ENCODE assay signal across 8 mouse cellular contexts in genomic region chr4:141723673-141724068, GRCm38 (mm10). TPM values are rescaled to one million over a fixed set of nuclear protein-coding genes. Genes with fewer than 3 reads are reported as not detected.
DNase-seq lines count a peak whose midpoint lies in the region; ATAC-seq and TF ChIP-seq lines count a peak whose summit lies in the region.

No protein-coding gene starts in this region.

- WGBS in intestine, postnatal 0 days, result 10% methylated on average over 13 of the region's 13 CpGs
- WGBS in olfactory bulb, adult 2 months, result 2% methylated on average over 13 of the region's 13 CpGs

- no peak for TF ChIP-seq CTCF in gastrocnemius, adult 2 months (IDR thresholded peaks at IDR 0.05)
- no peak for TF ChIP-seq CTCF in testis, adult 2 months (IDR thresholded peaks at IDR 0.05; ENCODE audit: control insufficient read depth, insufficient read depth, insufficient replicate concordance, low read depth, low read length)
- no peak for TF ChIP-seq CTCF in intestine, postnatal 0 days (IDR thresholded peaks at IDR 0.05; ENCODE audit: low read depth)
- no peak for TF ChIP-seq CTCF in olfactory bulb, adult 2 months (IDR thresholded peaks at IDR 0.05; ENCODE audit: insufficient read depth, low read depth, low read length)

- no peaks in the 10 kb centered on the region for H3K36me3 ChIP-seq in testis, adult 2 months (ENCODE audit: control insufficient read depth, insufficient read depth, low read length)
- 0 out of 2 replicates have a peak, but pooled peaks cover 8% of the 10 kb centered on the region for H3K36me3 ChIP-seq in intestine, postnatal 0 days (ENCODE audit: control insufficient read depth, insufficient read depth)

- peak overlapping the region; percentile 94 for H3K9ac ChIP-seq in intestine, postnatal 0 days (ENCODE audit: low read depth, low read length)

- H3K4me1 ChIP-seq in testis, adult 2 months (ENCODE audit: control insufficient read depth, insufficient read depth, low read length), result peaks cover 5% of the 10 kb centered on the region
- H3K4me1 ChIP-seq in intestine, postnatal 0 days (replicated peaks; ENCODE audit: control insufficient read depth, insufficient read depth, low read length), result no peaks in the 10 kb centered on the region
- H3K4me1 ChIP-seq in olfactory bulb, adult 2 months (ENCODE audit: control insufficient read depth, insufficient read depth, low read length), result peaks cover 4% of the 10 kb centered on the region; the same call in 1 of the 2 replicates

- H3K9me3 ChIP-seq in intestine, postnatal 0 days (ENCODE audit: control insufficient read depth), result no peaks in the 10 kb centered on the region

- peak overlapping the region; percentile 98 for H3K27ac ChIP-seq in gastrocnemius, adult 2 months
- no peak overlapping the region for H3K27ac ChIP-seq in testis, adult 2 months (ENCODE audit: control insufficient read depth, insufficient read depth, low read depth, low read length)
- H3K27ac ChIP-seq in intestine, postnatal 0 days (ENCODE audit: low read depth, low read length), result no peak overlapping the region
- H3K27ac ChIP-seq in olfactory bulb, adult 2 months (ENCODE audit: insufficient read depth, low read depth, low read length), result peak overlapping the region; percentile 5; the same call in 1 of the 2 replicates

- TF ChIP-seq POLR2A in testis, adult 2 months (IDR thresholded peaks at IDR 0.05; ENCODE audit: control insufficient read depth, low read depth, low read length), result no peak
- no peak for TF ChIP-seq POLR2A in olfactory bulb, adult 2 months (IDR thresholded peaks at IDR 0.05; ENCODE audit: insufficient read depth, low read depth, low read length)

- intact Hi-C loops in gastrocnemius, adult 2 months (cut with DNase I), result loop anchor here (5.0 kb wide), 1 partner anchor 69 kb away; the partner anchor contains the start of genes Casp9 and Dnajc16

- no peak for DNase-seq in gastrocnemius, adult 2 months
- no peak for DNase-seq in gastrocnemius, adult 8-10 months (ENCODE audit: low spot score in 2 of 2)
- DNase-seq in testis, postnatal 14 days (ENCODE audit: low spot score), result no peak
- DNase-seq in spleen, adult 18-20 months, result no peak
- no peak for DNase-seq in B cell, adult 2 months

- H3K4me3 ChIP-seq in gastrocnemius, adult 2 months, result peak overlapping the region; percentile 92
- H3K4me3 ChIP-seq in testis, adult 2 months (ENCODE audit: control insufficient read depth, low read depth, low read length), result peak overlapping the region; percentile 95
- peak overlapping the region; percentile 85 for H3K4me3 ChIP-seq in intestine, postnatal 0 days (ENCODE audit: low read depth, low read length)
- peak overlapping the region; percentile 72 for H3K4me3 ChIP-seq in olfactory bulb, adult 2 months (ENCODE audit: insufficient read depth, low read depth, low read length)

- ATAC-seq in intestine, postnatal 0 days, result no peak

- no peaks in the 10 kb centered on the region for H3K27me3 ChIP-seq in testis, adult 2 months (ENCODE audit: control insufficient read depth, insufficient read depth, low read length)
- H3K27me3 ChIP-seq in intestine, postnatal 0 days (replicated peaks; ENCODE audit: control insufficient read depth, insufficient read depth, low read length), result no peaks in the 10 kb centered on the region

- peak overlapping the region; percentile 90 for H3K4me2 ChIP-seq in intestine, postnatal 0 days (replicated peaks; ENCODE audit: low read depth)

RNA-seq across cellular contexts. Expression of gene Ddi2, which starts 0.5 kb away (rescaled TPM):
- total RNA-seq in gastrocnemius, adult 2 months (2021), result 10 to 100 TPM; 37.8 to 46.5 TPM
- 10 to 100 TPM; 53.9 to 63.4 (median 56.8) TPM for total RNA-seq in gastrocnemius, adult 8-10 months (2022)
- 4.1 and 5.2 TPM in 2 replicates for polyA plus RNA-seq in testis, adult 2 months (2012; rRNA removed)
- polyA plus RNA-seq in intestine, postnatal 0 days (2015; fragmentation: Nextera tagmentation; extraction: Ambion mirVana), result 15.9 and 16.7 TPM in 2 replicates
- polyA plus RNA-seq in olfactory bulb, adult 2 months (2012; ENCODE audit: insufficient read depth, insufficient read length, low replicate concordance, missing spikeins), result 31.7 TPM in 1 of 2 replicates, not detected in the other

RNA-seq across cellular contexts. Expression of gene Agmat, which starts 22.8 kb away (rescaled TPM):
- total RNA-seq in gastrocnemius, adult 2 months (2021), result not detected
- not detected for total RNA-seq in gastrocnemius, adult 8-10 months (2022)
- 0.07 TPM in 1 of 2 replicates, not detected in the other for polyA plus RNA-seq in testis, adult 2 months (2012; rRNA removed)
- 106 and 109 TPM in 2 replicates for polyA plus RNA-seq in intestine, postnatal 0 days (2015; fragmentation: Nextera tagmentation; extraction: Ambion mirVana)
- polyA plus RNA-seq in olfactory bulb, adult 2 months (2012; ENCODE audit: insufficient read depth, insufficient read length, low replicate concordance, missing spikeins), result not detected in 2 replicates

RNA-seq across cellular contexts. Expression of gene Rsc1a1, which starts 38.3 kb away (rescaled TPM):
- 1 to 10 TPM; 3.8 to 5.6 TPM for total RNA-seq in gastrocnemius, adult 2 months (2021)
- 10 to 100 TPM in 2 of 4 experiments, 1 to 10 TPM in 2; 6.0 to 12.0 (median 9.2) TPM for total RNA-seq in gastrocnemius, adult 8-10 months (2022)
- polyA plus RNA-seq in testis, adult 2 months (2012; rRNA removed), result 3.6 and 4.1 TPM in 2 replicates
- polyA plus RNA-seq in intestine, postnatal 0 days (2015; fragmentation: Nextera tagmentation; extraction: Ambion mirVana), result not detected in 2 replicates
- not detected in 2 replicates for polyA plus RNA-seq in olfactory bulb, adult 2 months (2012; ENCODE audit: insufficient read depth, insufficient read length, low replicate concordance, missing spikeins)

RNA-seq across cellular contexts. Expression of gene Plekhm2, which starts 59.0 kb away (rescaled TPM):
- 10 to 100 TPM; 32.9 to 34.7 TPM for total RNA-seq in gastrocnemius, adult 2 months (2021)
- 10 to 100 TPM; 25.0 to 32.5 (median 30.2) TPM for total RNA-seq in gastrocnemius, adult 8-10 months (2022)
- polyA plus RNA-seq in testis, adult 2 months (2012; rRNA removed), result 73.3 and 76.3 TPM in 2 replicates
- 3.1 and 6.0 TPM in 2 replicates for polyA plus RNA-seq in intestine, postnatal 0 days (2015; fragmentation: Nextera tagmentation; extraction: Ambion mirVana)
- not detected in 2 replicates for polyA plus RNA-seq in olfactory bulb, adult 2 months (2012; ENCODE audit: insufficient read depth, insufficient read length, low replicate concordance, missing spikeins)

Comparison
In these comparisons a context has a peak if more than half of its experiments do, and no peak if none do; other contexts are left out.
1. H3K27ac ChIP-seq: peak in gastrocnemius, adult 2 months (single experiment) and olfactory bulb, adult 2 months (single experiment); none in testis, adult 2 months (single experiment) and intestine, postnatal 0 days (single experiment).
2. RNA of gene Agmat, which starts 22.8 kb away (polyA plus RNA-seq): 106 to 109 TPM in intestine, postnatal 0 days; 0.07 TPM in testis, adult 2 months and not detected in olfactory bulb, adult 2 months; every median in the first group is over 10 times any median in the second.
3. Peak in every context shown above with its lines, with median percentiles within 50 percentile points of each other: H3K4me3 ChIP-seq.